Mouse (Mus musculus): ENCODE measurements around the gene Tubg2.

DNA sequence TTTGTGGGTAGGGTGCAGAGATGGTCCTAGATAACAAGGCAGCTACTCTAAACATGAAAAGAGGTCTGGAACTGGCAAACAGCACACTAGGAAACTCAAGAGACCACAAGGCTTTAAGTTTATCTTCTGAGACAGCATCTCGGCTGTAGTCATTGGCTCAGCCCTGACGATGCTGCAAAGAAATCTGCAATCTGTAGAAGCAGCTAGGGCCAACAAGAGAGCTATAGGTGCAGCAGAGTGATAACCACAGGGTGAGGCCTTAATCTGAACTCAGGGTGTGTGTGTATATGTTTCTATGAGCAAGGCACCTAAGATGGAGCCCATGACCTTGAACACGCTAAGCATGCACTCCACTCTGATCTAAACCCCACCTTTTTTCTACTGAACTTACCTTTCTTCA lies 43.8 kb downstream of the Tubg2 start:
- TF ChIP-seq POLR2A (IDR thresholded peaks at IDR 0.05; ENCODE audit: control insufficient read depth, low read depth, low read length), result no peak
- TF ChIP-seq CTCF (IDR thresholded peaks at IDR 0.05; ENCODE audit: control insufficient read depth, insufficient read depth, insufficient replicate concordance, low read depth, low read length), result no peak

Measured in testis, adult 2 months (tissue).